Mouse (Mus musculus) inflammation-experienced regulatory T-cells, adult 6 months (primary cell): ENCODE results near the gene Ano1. TPM values are rescaled to one million over a fixed set of nuclear protein-coding genes. Genes with fewer than 3 reads are reported as not detected.

Source experiments
- polyA plus RNA-seq, 3 experiments: library from polyadenylated mRNA; unstranded; fragments of 100-300 nt; shearing (Covaris generic); gene quantifications; one replicate each; pipeline ENCODE4 v1.2.1; 2017

Gene Ano1
- polyA plus RNA-seq, 3 experiments from 2014 or later: not detected

Other genes with a start within 250 kb of the Ano1 start
- 10 to 100 TPM; 13.8 to 29.4 (median 21.1) TPM for gene Ppfia1, start 198.2 kb downstream of the Ano1 start, polyA plus RNA-seq
- gene Fadd, start 169.5 kb downstream of the Ano1 start, polyA plus RNA-seq: 1 to 10 TPM; 6.0 to 7.9 (median 7.1) TPM
- not detected for gene Fgf3, start 86.1 kb upstream of the Ano1 start, polyA plus RNA-seq
- gene Fgf4, start 95.4 kb upstream of the Ano1 start, polyA plus RNA-seq: not detected
- gene Fgf15, start 144.6 kb upstream of the Ano1 start, polyA plus RNA-seq: not detected
- 10 to 100 TPM; 27.4 to 42.5 (median 30.4) TPM for gene LTO1, start 163.1 kb upstream of the Ano1 start, polyA plus RNA-seq
- gene Ccnd1, start 188.0 kb upstream of the Ano1 start, polyA plus RNA-seq: 1 to 10 TPM; 1.2 to 1.8 (median 1.5) TPM